Mouse (Mus musculus) neural tube, embryonic 11.5 days (tissue): ENCODE measurements around the gene Foxp1. TPM values are rescaled to one million over a fixed set of nuclear protein-coding genes. Genes with fewer than 3 reads are reported as not detected.

Experiments used
- ATAC-seq: fragments of 200-750 bp; cut with Nextera tagmentation; 2 replicates; pipeline ENCODE4 v1.8.0; 2017; ENCODE audit warnings: moderate number of reproducible peaks, mild to moderate bottlenecking, moderate TSS enrichment, moderate library complexity; ENCODE audit not compliant: insufficient read depth, low FRiP score, low TSS enrichment
- DNase-seq: peaks from one replicate; pipeline ENCODE4 v3.0.0-alpha.2; 2015; ENCODE audit warnings: low spot score
- H3K27ac ChIP-seq: fragments of 300-500 bp; sonication (generic); 2 replicates; pipeline ENCODE4 v1.5.1; 2014; ENCODE audit warnings: low read depth, mild to moderate bottlenecking, low read length
- H3K27me3 ChIP-seq: fragments of 300-500 bp; sonication (generic); 2 replicates; pipeline ENCODE4 v1.6.1; 2014; ENCODE audit warnings: mild to moderate bottlenecking, low read length, mixed read lengths; ENCODE audit not compliant: control insufficient read depth, insufficient read depth
- H3K36me3 ChIP-seq: fragments of 300-500 bp; sonication (generic); 2 replicates; pipeline ENCODE4 v1.6.1; 2014; ENCODE audit warnings: mild to moderate bottlenecking, low read length, moderate library complexity, mixed read lengths; ENCODE audit not compliant: control insufficient read depth, insufficient read depth
- H3K4me1 ChIP-seq: fragments of 300-500 bp; sonication (generic); 2 replicates; pipeline ENCODE4 v1.6.1; 2014; ENCODE audit warnings: low read length, mixed read lengths; ENCODE audit not compliant: control insufficient read depth, insufficient read depth
- H3K4me2 ChIP-seq: fragments of 300-500 bp; sonication (generic); 2 replicates; pipeline ENCODE4 v1.6.1; 2014; ENCODE audit warnings: low read depth, mild to moderate bottlenecking, moderate library complexity
- H3K4me3 ChIP-seq: fragments of 300-500 bp; sonication (generic); 2 replicates; pipeline ENCODE4 v1.5.1; 2014; ENCODE audit warnings: low read depth, low read length
- H3K9ac ChIP-seq: fragments of 300-500 bp; sonication (generic); 2 replicates; pipeline ENCODE4 v1.6.1; 2014; ENCODE audit warnings: mild to moderate bottlenecking, low read length
- H3K9me3 ChIP-seq: fragments of 300-500 bp; sonication (generic); 2 replicates; pipeline ENCODE4 v1.6.1; 2016; ENCODE audit warnings: low read length; ENCODE audit not compliant: control insufficient read depth
- WGBS: fragments of 180-500 bp; shearing (Covaris S2); extraction: QIAGEN DNeasy Blood & Tissue Kit; methylation state at CpG from one replicate; pipeline ENCODE4 v1.1.7; 2014; 5-methylcytosine and 5-hydroxymethylcytosine counted together
- polyA plus RNA-seq: library from polyadenylated mRNA; unstranded; fragments of >200 nt; fragmentation: Nextera tagmentation; extraction: Ambion mirVana; gene quantifications from 2 replicates; pipeline ENCODE4 v1.2.1, GENCODE M21; 2014

Gene Foxp1
- polyA plus RNA-seq, 1 experiment from 2014 or later: 116 TPM

DNA sequence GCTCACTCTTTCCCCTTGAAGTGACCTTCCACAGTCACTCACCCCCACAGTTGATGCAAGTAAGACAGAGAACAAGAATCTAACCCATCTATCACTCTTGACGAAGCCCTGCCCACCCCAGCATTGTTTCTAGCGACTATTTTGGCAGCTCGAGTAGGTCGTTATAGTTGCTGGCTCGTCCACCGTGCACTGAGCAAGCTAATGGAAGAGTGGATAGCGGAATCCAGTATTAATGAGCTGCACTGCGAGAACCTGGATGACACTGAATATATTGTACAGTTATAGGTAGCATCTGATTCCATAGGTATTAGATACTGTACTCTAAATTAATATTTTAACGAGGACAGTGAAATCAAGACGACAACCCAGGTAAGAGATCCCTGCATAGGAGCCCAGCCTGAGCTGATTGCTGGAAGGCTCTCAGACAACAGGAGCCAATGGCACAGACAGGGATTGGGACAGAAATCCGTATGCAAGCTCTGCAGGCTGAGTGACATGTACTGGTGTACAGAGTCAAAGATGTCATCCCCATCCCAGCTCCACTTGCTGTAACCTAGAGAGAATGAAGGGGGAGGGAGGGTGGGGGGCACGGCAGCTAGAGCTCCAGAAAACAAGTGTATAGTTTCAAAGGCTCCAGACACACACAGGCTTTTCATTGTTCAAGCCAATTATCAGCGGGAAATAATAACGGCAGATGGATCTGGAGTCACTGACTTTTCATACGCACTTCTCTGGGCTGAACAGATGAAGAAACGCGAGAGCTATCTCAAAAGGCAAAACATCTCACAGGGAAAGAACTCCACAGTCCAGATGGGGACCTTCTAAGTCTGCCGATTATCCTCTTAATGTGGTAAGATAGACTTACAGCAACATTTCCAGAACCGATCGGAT is 254.1 kb downstream of the Foxp1 start:
- no peak for DNase-seq
- H3K36me3 ChIP-seq: no peaks in the 10 kb centered on the region

DNA sequence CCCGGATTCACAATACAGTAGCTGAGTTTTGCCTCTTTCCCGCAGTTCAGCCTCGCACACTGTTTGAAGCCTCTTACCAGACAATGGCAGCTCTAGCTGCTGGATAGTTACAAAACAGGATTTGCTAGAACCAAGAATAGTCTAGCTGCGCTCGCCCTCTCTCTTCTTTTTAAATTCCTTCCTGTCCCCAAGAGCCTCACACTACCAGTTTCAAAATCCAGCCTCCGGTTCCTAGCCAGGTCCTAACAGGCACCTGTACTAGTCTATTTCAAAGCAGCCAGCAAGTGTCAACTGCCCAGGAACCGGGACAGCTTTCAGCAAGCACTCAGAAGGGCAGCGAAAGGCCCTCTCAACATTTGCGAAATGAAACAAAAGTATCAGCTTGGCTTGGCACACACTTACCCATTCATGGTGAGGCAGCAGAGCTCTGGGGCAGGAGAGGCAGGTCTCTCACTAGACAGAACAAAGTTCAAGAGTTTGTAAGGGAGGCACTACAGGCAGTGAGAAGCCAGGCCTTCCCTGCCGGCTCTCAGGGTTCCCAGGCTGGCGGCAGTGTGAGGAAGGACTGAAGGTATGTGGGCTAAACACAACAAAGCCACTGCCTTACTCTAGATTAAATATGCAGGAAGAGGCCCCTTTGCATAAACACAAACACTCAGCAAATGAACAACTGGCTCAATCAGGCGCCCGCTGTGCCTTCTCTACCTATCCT is 256.4 kb downstream of the Foxp1 start:
- Histone ChIP-seq H3K4me1 (peaks cover 27% of the 10 kb centered on the region), H3K27ac (no peak overlapping the region), H3K36me3 (no peaks in the 10 kb centered on the region), H3K9ac (peak overlapping the region; percentile 30; the same call in 1 of the 2 replicates), H3K4me3 (no peak overlapping the region), H3K9me3 (no peaks in the 10 kb centered on the region), H3K4me2 (peak overlapping the region; percentile 13; the same call in 1 of the 2 replicates), H3K27me3 (no peaks in the 10 kb centered on the region)
- 21% methylated on average over 13 of the region's 13 CpGs for WGBS
- DNase-seq: peak; percentile 43
- no peak for ATAC-seq

More for the DNA sequence above, 254.1 kb downstream of the Foxp1 start:
- Histone ChIP-seq H3K27me3 (no peaks in the 10 kb centered on the region), H3K9me3 (no peaks in the 10 kb centered on the region), H3K27ac (no peak overlapping the region), H3K4me2 (no peak overlapping the region), H3K4me1 (peaks cover 25% of the 10 kb centered on the region), H3K4me3 (no peak overlapping the region), H3K9ac (no peak overlapping the region)
- 54% methylated on average over 20 of the region's 20 CpGs for WGBS
- ATAC-seq: no peak

DNA sequence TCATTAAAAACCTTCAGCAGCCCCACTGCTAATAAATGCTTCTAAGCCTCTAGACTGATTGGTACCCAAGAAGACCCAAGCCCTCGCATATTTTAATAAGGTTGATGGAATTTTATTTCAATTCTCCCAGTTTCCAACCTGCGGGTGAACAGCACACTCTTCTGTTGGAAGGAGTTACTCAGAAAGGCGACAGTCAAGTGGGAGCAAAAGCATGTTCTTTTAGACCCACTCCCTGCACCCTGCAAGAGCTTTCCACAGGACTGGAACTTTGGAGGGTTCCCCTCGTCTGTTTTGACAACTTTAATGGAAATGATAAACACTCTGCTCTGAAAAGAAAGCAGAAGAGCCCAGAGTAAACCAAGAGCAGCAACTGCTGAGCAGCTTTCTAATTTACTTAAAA is 257.3 kb downstream of the Foxp1 start:
- H3K4me2 ChIP-seq: no peak overlapping the region
- WGBS: 34% methylated on average over 4 of the region's 4 CpGs
- no peaks in the 10 kb centered on the region for H3K27me3 ChIP-seq

DNA sequence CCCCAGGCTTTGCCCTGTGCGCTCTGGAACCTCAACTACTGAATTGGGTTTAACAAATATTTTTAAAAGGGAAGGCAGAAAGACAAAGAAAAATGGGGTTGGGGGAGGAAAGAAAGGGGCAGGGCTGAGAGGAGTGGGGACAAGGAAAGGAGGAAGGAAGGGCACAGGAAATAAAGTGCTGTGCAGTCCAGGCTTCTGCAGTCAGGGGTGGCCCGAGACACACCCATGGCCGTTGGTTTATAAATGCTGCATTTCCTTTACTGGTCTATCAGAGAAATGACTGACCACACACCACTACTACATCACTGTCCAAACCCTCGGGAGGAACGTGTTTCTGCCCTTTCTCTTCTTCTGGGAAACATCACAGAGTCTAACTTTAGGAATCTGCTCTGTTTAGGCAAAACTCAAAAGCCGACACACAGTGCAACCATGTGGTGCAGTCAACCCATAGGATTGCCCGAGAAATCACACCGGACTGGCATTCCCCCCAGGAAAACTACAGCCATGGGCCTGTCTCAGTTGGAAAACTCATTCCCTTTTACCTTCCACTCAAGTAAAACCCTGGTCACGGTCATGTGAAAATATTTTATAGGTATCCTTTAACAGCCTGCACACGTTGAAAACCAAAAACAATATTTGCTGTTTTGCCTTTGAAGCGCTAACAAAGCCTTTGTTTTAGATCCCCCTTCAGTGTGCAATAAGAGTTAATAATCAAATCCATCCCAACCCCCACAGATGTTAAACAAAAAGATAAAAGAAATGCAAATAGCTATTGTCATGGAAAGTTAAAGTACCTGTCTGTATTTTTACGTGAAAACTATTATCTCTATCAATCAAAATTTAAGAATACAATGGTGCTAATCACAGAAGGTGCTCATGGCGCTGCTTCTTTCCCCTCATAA is 258.1 kb downstream of the Foxp1 start:
- DNase-seq: no peak

More for the DNA sequence above, 257.3 kb downstream of the Foxp1 start:
- Histone ChIP-seq H3K4me3 (no peak overlapping the region), H3K36me3 (no peaks in the 10 kb centered on the region), H3K9me3 (no peaks in the 10 kb centered on the region), H3K9ac (no peak overlapping the region), H3K27ac (no peak overlapping the region), H3K4me1 (peaks cover 27% of the 10 kb centered on the region)
- no peak for DNase-seq
- no peak for ATAC-seq

DNA sequence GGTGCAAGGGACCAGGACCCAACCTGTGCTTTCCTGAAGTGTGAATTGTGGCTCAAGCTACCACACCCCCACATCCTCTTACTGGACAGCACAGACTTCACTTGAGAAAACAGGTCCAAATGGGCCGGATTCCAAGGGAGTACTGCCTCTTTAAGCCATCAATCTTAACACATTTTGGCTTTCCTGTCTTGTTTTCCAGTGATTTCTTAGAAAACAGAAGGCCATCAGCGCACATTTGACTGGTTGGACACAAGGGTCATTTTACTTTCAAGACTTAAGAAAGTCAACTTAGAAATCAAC is 258.7 kb downstream of the Foxp1 start:
- 22% methylated on average over 2 of the region's 2 CpGs for WGBS
- no peaks in the 10 kb centered on the region for H3K36me3 ChIP-seq
- ATAC-seq (no peak), DNase-seq (no peak)
- H3K4me1 ChIP-seq: peaks cover 27% of the 10 kb centered on the region
- H3K4me2 ChIP-seq: no peak overlapping the region
- no peaks in the 10 kb centered on the region for H3K27me3 ChIP-seq
- no peaks in the 10 kb centered on the region for H3K9me3 ChIP-seq
- H3K27ac ChIP-seq: no peak overlapping the region
- H3K9ac ChIP-seq: no peak overlapping the region
- H3K4me3 ChIP-seq: no peak overlapping the region

More for the DNA sequence above, 258.1 kb downstream of the Foxp1 start:
- Histone ChIP-seq H3K36me3 (no peaks in the 10 kb centered on the region), H3K9ac (no peak overlapping the region), H3K27ac (no peak overlapping the region), H3K9me3 (no peaks in the 10 kb centered on the region), H3K4me3 (no peak overlapping the region), H3K27me3 (no peaks in the 10 kb centered on the region), H3K4me1 (peaks cover 27% of the 10 kb centered on the region), H3K4me2 (no peak overlapping the region)
- WGBS: 20% methylated on average over 13 of the region's 13 CpGs
- ATAC-seq: no peak

DNA sequence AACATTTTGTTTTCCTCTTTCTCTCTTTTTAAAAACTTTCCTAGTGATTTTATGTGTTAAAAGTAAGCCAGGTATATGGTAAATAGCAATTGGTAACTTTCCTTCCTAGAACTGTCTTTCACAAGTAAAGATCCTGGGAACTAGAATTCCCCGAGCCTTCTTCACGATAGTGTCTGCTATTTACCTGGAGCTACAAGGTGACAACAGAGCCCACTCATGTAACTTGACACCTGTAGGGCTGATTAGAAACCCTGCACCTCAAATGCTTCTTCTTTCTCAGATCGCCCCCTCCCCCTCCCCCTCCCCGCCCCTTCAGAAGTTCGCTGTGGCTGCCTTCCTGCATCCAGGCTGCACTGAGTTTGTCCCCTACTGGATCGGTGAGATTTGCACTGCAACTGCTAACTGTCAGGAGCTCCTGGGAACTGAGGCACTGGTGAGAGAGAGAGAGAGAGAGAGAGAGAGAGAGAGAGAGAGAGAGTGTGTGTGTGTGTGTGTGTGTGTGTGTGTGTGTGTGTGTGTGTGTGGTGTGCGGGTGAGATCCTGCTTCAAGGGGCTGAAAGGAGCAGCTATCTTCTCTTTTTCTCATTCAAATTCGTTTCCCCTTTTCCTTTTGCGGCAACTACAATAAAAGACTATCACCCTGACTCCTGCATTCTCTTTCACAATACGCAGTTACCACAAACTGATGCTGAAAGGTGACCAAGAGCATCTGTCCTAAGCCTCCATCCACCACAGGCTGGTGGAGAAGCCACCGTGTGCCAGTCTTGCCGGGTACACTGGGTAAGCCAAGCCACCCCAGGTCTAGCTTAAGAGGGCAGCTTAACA is 259.2 kb downstream of the Foxp1 start:
- H3K27me3 ChIP-seq: no peaks in the 10 kb centered on the region
- no peak overlapping the region for H3K4me3 ChIP-seq
- H3K4me1 ChIP-seq: peaks cover 26% of the 10 kb centered on the region
- ATAC-seq (no peak), DNase-seq (no peak)
- no peaks in the 10 kb centered on the region for H3K9me3 ChIP-seq
- H3K36me3 ChIP-seq: no peaks in the 10 kb centered on the region
- no peak overlapping the region for H3K27ac ChIP-seq
- no peak overlapping the region for H3K4me2 ChIP-seq
- H3K9ac ChIP-seq: no peak overlapping the region
- WGBS: 12% methylated on average over 11 of the region's 12 CpGs

DNA sequence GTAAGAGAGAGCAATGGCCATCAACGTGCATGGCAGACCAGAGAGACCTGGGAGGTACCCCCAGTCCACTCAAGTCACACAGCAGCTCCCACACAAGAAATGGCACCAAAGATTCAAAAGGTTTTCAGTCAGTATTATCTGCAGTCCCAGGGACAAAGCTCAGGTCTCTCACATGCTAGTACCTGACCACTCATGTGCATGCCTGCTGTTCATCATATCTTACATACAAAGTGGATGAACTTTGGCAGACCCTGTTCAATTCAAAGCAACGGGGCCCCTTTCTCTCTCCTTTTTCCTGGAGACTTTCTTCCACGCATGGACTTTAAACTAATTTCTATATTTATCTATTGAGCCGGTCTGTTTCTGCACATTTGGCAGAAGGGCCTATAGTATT is 260.8 kb downstream of the Foxp1 start:
- WGBS: 71% methylated on average over 4 of the region's 4 CpGs

More for the DNA sequence above, 260.8 kb downstream of the Foxp1 start:
- no peak overlapping the region for H3K9ac ChIP-seq
- DNase-seq (no peak), ATAC-seq (no peak)
- peaks cover 22% of the 10 kb centered on the region for H3K4me1 ChIP-seq
- no peaks in the 10 kb centered on the region for H3K9me3 ChIP-seq
- H3K4me2 ChIP-seq: no peak overlapping the region
- no peaks in the 10 kb centered on the region for H3K36me3 ChIP-seq
- no peaks in the 10 kb centered on the region for H3K27me3 ChIP-seq
- H3K27ac ChIP-seq: no peak overlapping the region
- H3K4me3 ChIP-seq: no peak overlapping the region
